Mouse (Mus musculus): ENCODE data around the gene Cldn22. TPM values are rescaled to one million over a fixed set of nuclear protein-coding genes. Genes with fewer than 3 reads are reported as not detected.
A peak's percentile ranks its signal among the peaks of the same experiment; 100 is the strongest.

Cldn22 gene
- total RNA-seq, 2 experiments from 2014 or later, result 2.3 TPM; not detected in 1

GRCm38 (mm10) chr8:47825596-47825995 is 1.3 kb downstream of the Cldn22 start:
- no peak for DNase-seq (ENCODE audit: low spot score in 2 of 2)
- intact Hi-C loops (cut with DNase I), result no loop called here

GRCm38 (mm10) chr8:47826911-47827310 is 2.6 kb downstream of the Cldn22 start:
- intact Hi-C loops (cut with DNase I), result no loop called here
- DNase-seq (ENCODE audit: low spot score in 2 of 2), result no peak

GRCm38 (mm10) chr8:47832616-47833015 is 8.3 kb downstream of the Cldn22 start:
- DNase-seq (ENCODE audit: low spot score in 2 of 2), result no peak
- intact Hi-C loops (cut with DNase I), result no loop called here

DNA sequence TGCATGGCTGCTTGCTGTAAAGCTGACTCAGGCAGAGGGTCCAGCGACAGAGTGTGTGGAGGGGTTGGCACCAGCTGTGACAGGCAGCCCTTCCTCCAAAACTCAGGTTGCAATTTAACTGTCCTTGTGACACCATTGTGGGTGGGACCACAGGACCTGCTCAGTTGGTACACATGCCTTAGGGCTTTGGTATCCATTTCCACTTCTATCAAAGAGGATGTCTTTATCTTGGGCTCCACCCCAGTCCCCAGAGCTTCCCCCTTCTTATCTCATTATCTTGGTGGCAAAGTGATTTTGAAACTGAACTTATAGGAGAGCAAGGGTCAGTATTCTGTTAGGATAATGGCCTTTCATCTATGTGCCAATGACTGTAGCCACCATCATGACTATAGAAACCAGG is 9.7 kb downstream of the Cldn22 start:
- intact Hi-C loops (cut with DNase I), result no loop called here
- DNase-seq (ENCODE audit: low spot score in 2 of 2), result no peak

DNA sequence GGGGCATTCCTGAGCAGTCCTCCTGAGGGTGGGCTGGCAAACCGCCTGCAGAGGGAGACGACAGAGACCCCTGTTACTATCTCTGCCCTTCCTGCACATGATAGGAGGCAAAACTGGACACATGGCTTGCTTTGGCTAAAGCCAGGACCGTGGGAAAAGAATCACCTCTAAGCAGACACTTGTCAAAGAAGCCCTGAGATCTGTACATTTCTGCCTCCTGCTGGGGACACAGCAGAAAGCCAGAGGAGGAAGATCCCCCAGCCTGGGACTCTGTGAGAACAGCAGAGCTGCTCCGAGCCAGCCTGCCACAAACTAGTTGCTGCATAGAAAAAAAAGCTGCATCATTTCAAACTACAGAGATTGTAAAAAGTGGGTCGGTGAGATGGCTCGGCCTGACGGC is 18.8 kb downstream of the Cldn22 start:
- intact Hi-C loops (cut with DNase I), result loop anchor here (5.0 kb wide), 1 partner anchor 101 kb away; no protein-coding TSS in a partner anchor
- no peak for DNase-seq (ENCODE audit: low spot score in 2 of 2)

GRCm38 (mm10) chr8:47843651-47844050 is 19.4 kb downstream of the Cldn22 start:
- intact Hi-C loops (cut with DNase I), result loop anchor here (5.0 kb wide), 1 partner anchor 101 kb away; no protein-coding TSS in a partner anchor
- no peak for DNase-seq (ENCODE audit: low spot score in 2 of 2)

- DNase-seq (ENCODE audit: low spot score in 2 of 2), result no peak
- intact Hi-C loops (cut with DNase I), result no loop called here
Measured at GRCm38 (mm10) chr8:47845956-47846355, 21.7 kb downstream of the Cldn22 start.

DNA sequence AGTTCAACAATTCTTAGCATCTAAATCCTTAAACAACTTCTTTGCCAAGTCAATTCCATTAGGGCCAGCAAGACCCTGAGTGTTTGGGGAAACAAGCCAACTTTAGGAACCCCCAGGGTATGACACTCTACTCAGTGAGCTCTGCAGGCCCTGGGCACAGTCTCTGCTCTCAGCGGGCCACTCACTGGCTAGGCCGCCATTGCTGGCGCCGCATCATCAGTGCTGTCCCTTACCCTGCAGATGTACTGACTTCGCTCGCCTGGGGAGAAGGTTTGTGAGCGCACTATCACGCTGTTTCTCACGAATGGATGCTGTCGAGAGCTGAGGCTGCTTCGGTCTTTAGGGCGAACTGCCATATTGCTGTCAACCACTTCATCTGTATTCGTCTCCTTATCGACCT is 22.9 kb downstream of the Cldn22 start:
- intact Hi-C loops (cut with DNase I), result no loop called here
- DNase-seq (ENCODE audit: low spot score in 2 of 2), result no peak

DNA sequence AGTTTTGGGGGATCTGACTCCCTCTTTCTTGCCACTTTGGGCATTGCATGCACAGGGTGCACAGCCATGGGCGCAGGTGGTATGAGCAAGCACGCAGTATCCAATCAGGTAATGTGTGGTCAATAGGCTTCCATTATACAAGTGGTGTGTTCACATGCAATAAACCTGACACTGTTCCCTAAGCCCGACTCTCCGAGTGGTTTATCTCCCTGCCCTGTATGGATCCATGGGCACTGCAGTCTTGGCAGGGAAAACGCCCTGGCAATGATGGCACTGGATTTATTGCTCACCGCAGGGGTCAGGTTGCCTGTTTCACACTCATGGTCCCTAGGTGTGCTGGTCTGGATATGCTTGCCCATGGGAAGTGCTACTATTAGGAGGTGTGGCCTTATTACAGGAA is 23.6 kb downstream of the Cldn22 start:
- intact Hi-C loops (cut with DNase I), result no loop called here

DNA sequence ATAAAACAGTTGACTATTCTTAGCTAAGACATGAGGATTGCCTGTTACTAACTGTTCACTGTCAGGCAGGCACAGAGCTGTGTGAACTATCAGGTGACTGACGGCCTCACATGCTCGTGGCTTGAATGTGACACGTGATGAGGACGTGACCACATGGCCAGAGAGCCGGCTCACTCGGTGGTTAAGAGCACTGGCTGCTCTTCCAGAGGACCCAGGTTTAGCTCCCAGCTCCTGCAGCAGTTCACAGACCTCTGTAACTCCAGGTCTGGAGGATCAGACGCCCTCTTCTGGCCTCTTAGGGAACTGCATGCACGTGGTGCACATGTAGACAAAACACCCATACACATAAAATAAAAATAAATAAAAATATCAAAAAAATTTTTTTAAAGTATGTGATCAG is 25.6 kb downstream of the Cldn22 start:
- no peak for DNase-seq (ENCODE audit: low spot score in 2 of 2)
- intact Hi-C loops (cut with DNase I), result no loop called here

More for the DNA sequence above, 23.6 kb downstream of the Cldn22 start:
- DNase-seq (ENCODE audit: low spot score in 2 of 2), result no peak

DNA sequence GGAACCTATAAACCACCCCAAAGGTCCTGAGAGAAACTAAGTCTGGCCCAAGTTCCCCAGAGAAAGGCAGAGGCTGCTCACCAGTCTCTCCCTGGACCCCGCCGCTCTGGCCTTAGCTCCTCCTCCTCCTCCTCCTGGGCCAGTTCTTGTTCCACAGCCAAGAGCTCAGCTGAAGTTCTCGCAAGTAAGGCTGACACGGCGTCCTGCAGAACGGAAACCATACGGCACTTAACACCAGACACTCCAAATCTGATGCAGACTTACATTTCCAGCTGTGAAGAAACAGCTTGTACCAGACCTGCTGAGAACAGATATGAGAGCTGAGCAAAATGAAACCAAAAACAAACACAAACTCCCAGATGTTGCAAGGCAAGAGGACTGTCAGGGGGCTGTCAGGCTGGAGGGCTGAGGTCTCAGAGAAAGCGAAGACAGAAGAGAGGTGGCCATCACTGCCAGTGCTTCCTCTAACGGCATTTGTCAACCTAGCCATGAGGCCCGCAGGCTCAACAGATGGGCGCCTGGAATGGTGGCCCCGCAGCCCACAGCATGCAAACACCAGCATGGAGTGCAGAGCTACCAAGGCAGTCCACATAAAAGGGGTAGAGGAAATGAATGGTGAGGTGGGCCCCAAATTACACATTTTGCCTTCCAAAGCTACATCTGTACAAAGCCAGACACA is 27.7 kb downstream of the Cldn22 start:
- intact Hi-C loops (cut with DNase I), result no loop called here
- peak in 1 of 2 experiments; percentile 33 for DNase-seq (ENCODE audit: low spot score in 2 of 2)

GRCm38 (mm10) chr8:47852737-47853136 is 28.5 kb downstream of the Cldn22 start:
- no peak for DNase-seq (ENCODE audit: low spot score in 2 of 2)

DNA sequence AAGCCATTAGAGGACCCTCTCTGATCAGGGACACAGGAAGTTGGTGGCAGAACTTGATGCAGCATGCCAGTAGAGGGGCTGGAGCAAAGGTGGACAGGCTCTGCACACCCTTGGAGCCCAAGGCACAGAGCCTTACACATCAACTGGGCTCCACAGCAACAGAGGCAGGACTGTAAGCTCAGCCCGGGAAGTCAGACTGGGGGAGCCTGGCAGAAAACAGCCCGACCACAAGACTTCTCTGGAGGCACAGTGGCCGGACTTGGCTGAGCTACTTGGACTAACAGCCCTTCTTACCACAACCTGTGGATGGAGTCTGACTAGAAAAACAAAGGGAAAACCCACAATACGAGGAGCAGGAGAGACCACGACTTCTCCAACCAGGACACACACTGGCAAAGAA is 29.1 kb downstream of the Cldn22 start:
- DNase-seq (ENCODE audit: low spot score in 2 of 2), result no peak
- intact Hi-C loops (cut with DNase I), result no loop called here

More at GRCm38 (mm10) chr8:47852737-47853136, 28.5 kb downstream of the Cldn22 start:
- intact Hi-C loops (cut with DNase I), result no loop called here

- peak; percentile 20 to 45 for DNase-seq (ENCODE audit: low spot score in 2 of 2)
- intact Hi-C loops (cut with DNase I), result no loop called here
Measured at GRCm38 (mm10) chr8:47859259-47859658, 35.0 kb downstream of the Cldn22 start.

- no peak for DNase-seq (ENCODE audit: low spot score in 2 of 2)
- intact Hi-C loops (cut with DNase I), result no loop called here
Measured at GRCm38 (mm10) chr8:47866568-47866967, 42.3 kb downstream of the Cldn22 start.

DNA sequence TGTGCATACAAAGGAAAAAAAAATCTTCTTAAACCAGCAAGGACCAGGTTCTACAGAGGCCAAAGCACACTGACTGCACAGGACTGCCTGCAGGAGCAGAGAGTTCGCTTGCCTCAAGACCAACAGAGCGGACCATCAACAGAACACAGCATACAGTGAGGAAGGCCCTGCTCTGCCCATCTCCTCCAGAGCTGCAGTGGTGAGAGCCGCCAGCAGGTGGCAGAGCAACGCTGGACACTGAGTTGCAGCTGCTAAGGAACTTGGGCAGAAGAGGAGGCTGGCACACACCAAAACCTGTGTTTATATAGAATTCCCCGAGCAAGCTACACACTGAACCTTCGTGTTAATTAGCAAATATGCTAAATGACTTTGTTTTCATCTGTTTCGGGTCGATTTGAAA is 42.8 kb downstream of the Cldn22 start:
- DNase-seq (ENCODE audit: low spot score in 2 of 2), result peak; percentile 85 to 87
- intact Hi-C loops (cut with DNase I), result loop anchor here (1.0 kb wide), 1 partner anchor 149 kb away; no protein-coding TSS in a partner anchor

- intact Hi-C loops (cut with DNase I), result loop anchor here (1.0 kb wide), 1 partner anchor 144 kb away; no protein-coding TSS in a partner anchor
- peak in 1 of 2 experiments; percentile 43 for DNase-seq (ENCODE audit: low spot score in 2 of 2)
Measured at GRCm38 (mm10) chr8:47872361-47873107, 48.3 kb downstream of the Cldn22 start.

- intact Hi-C loops (cut with DNase I), result no loop called here
- DNase-seq (ENCODE audit: low spot score in 2 of 2), result no peak
Measured at GRCm38 (mm10) chr8:47874497-47875178, 50.4 kb downstream of the Cldn22 start.

Measured in left cerebral cortex, postnatal 36 days (tissue).